Mouse (Mus musculus) embryonic facial prominence, embryonic 11.5 days (tissue): ENCODE measurements around the gene Man2a1. TPM values are rescaled to one million over a fixed set of nuclear protein-coding genes. Genes with fewer than 3 reads are reported as not detected.
A peak's percentile ranks its signal among the peaks of the same experiment; 100 is the strongest.
"Not testable (repeated sequence)": the region's sequence is repeated elsewhere in the genome, so short reads cannot be mapped to it uniquely, and the experiment has no call there.

Experiments used
- ATAC-seq: fragments of 200-750 bp; cut with Nextera tagmentation; replicated peaks from 2 replicates; pipeline ENCODE4 v1.8.0; 2017; ENCODE audit warnings: low read depth; ENCODE audit not compliant: insufficient number of reproducible peaks, low FRiP score, low TSS enrichment
- DNase-seq: peaks from one replicate; pipeline ENCODE4 v3.0.0-alpha.2; 2015; ENCODE audit warnings: low spot score
- H3K27ac ChIP-seq: fragments of 300-500 bp; sonication (generic); replicated peaks from 2 replicates; pipeline ENCODE4 v1.5.1; 2014; ENCODE audit warnings: mild to moderate bottlenecking, low read depth, low read length, control low read depth
- H3K27me3 ChIP-seq: fragments of 300-500 bp; sonication (generic); 2 replicates; pipeline ENCODE4 v1.6.1; 2014; ENCODE audit warnings: mild to moderate bottlenecking, low read length, moderate library complexity, mixed read lengths; ENCODE audit not compliant: control insufficient read depth, insufficient read depth
- H3K36me3 ChIP-seq: fragments of 300-500 bp; sonication (generic); replicated peaks from 2 replicates; pipeline ENCODE4 v1.6.1; 2014; ENCODE audit warnings: low read depth, mild to moderate bottlenecking, low read length, moderate library complexity, mixed read lengths; ENCODE audit not compliant: control insufficient read depth, insufficient read depth
- H3K4me1 ChIP-seq: fragments of 300-500 bp; sonication (generic); 2 replicates; pipeline ENCODE4 v1.6.1; 2014; ENCODE audit warnings: low read length, mixed read lengths; ENCODE audit not compliant: control insufficient read depth, insufficient read depth
- H3K4me2 ChIP-seq: fragments of 300-500 bp; sonication (generic); 2 replicates; pipeline ENCODE4 v1.6.1; 2014; ENCODE audit warnings: low read depth, mild to moderate bottlenecking, control low read depth, low read length, moderate library complexity
- H3K4me3 ChIP-seq: fragments of 300-500 bp; sonication (generic); 2 replicates; pipeline ENCODE4 v1.5.1; 2014; ENCODE audit warnings: low read depth, low read length, control low read depth
- H3K9ac ChIP-seq: fragments of 300-500 bp; sonication (generic); replicated peaks from 2 replicates; pipeline ENCODE4 v1.6.1; 2014; ENCODE audit warnings: mild to moderate bottlenecking, control low read depth, low read length
- H3K9me3 ChIP-seq: fragments of 300-500 bp; sonication (generic); replicated peaks from 2 replicates; pipeline ENCODE4 v1.6.1; 2016; ENCODE audit warnings: mild to moderate bottlenecking, low read length, inconsistent platforms, mixed read lengths; ENCODE audit not compliant: control insufficient read depth
- WGBS: fragments of 180-500 bp; shearing (Covaris S2); extraction: QIAGEN DNeasy Blood & Tissue Kit; methylation state at CpG from one replicate; pipeline ENCODE4 v1.1.7; 2014; 5-methylcytosine and 5-hydroxymethylcytosine counted together
- polyA plus RNA-seq: library from polyadenylated mRNA; unstranded; fragments of >200 nt; fragmentation: Nextera tagmentation; extraction: Ambion mirVana; gene quantifications from 2 replicates; pipeline ENCODE4 v1.2.1, GENCODE M21; 2014

The Man2a1 gene
- polyA plus RNA-seq, 1 experiment from 2014 or later, result 3.9 TPM

DNA sequence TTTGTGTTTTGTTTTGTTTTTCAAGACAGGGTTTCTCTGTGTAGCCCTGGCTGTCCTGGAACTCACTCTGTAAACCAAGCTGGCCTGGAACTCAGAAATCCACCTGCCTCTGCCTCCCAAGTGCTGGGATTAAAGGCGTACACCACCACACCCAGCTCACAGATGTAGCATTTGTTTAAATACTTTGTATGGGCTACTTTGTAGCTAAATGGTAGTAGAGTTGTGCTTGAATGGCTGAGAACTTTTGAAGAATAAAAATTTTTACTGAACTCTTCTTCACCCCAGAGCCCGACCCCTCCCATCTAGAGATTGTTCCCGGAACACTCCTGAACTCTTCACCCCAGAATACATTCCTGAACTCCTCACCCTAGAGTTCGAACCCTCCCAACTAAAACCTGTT is 162.1 kb downstream of the Man2a1 start:
- not testable (repeated sequence) for H3K27me3 ChIP-seq, H3K36me3 ChIP-seq, DNase-seq, H3K9ac ChIP-seq, H3K27ac ChIP-seq, H3K4me2 ChIP-seq, H3K4me3 ChIP-seq, ATAC-seq, H3K4me1 ChIP-seq, H3K9me3 ChIP-seq
- 91% methylated on average over 4 of the region's 4 CpGs for WGBS

DNA sequence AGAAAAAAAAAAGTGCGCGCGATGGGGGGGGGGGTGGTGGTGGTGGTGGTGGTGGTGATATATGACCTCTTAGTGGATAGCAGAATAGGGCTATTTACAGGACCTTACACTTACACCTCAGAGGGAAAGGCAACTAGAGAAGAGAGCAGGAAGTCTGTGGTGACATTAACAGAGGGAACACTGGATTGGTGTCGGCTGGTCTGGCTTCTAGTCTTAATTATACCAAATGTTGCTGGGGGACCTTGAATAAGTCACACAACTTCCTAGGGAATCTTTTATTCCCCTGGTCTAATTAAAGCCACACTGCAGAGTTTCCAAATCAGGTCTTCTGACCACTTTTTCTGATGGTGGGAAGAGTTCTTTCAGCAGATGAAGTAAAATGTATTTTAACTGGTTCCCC is 163.0 kb downstream of the Man2a1 start:
- no peak overlapping the region for H3K9ac ChIP-seq
- H3K27me3 ChIP-seq, result no peaks in the 10 kb centered on the region
- no peaks in the 10 kb centered on the region for H3K9me3 ChIP-seq
- ATAC-seq (no peak), DNase-seq (no peak)
- 78% methylated on average over 4 of the region's 4 CpGs for WGBS
- no peaks in the 10 kb centered on the region for H3K36me3 ChIP-seq
- no peak overlapping the region for H3K4me3 ChIP-seq
- no peak overlapping the region for H3K27ac ChIP-seq
- H3K4me1 ChIP-seq, result no peaks in the 10 kb centered on the region
- no peak overlapping the region for H3K4me2 ChIP-seq

DNA sequence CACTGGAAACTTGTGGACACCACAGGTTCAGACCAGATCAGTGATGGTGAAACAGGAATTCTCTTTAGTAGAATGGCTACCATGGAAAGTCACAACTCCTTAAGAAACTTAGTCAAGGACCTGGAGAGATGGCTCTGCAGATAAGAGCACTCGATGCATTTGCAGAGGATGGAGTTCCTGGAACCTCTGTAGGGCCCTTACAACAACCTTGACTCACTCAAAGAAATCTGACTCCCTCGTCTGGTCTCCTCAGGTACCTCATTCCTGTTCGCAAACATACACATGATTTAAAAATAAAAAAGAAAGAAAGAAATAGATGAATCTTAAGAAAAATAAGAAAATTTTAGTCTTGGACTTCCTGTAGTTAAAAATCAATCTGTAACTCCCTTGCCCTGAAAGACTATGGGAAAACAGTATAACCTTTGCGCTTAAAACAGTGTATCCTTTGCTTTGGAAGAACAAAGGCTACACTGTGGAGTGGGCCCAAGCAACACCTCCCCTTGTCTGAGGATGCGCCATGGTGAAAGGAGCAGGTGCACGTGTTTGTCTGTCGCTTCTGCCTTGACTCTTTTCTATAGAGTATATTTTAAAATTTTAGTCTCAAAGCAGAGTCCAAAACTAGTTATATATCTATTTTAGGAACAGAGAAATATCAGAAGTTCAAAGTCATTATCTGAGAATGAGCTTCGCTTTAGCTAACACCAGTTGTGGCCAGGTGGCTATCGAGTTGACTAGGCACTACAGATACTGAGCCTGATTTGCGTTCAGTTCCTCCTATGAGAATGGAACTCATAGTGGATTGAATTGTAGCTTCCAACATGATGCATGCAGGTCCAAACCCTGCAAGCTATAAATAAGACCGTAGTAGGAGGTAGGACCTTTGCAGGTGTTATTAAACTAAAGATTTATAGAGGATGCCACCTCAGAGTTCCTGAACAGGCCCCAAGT is 163.9 kb downstream of the Man2a1 start:
- H3K9ac ChIP-seq, result no peak overlapping the region
- no peak overlapping the region for H3K4me2 ChIP-seq
- WGBS, result 89% methylated on average over 11 of the region's 11 CpGs
- no peak overlapping the region for H3K27ac ChIP-seq
- no peak for ATAC-seq
- H3K27me3 ChIP-seq, result no peaks in the 10 kb centered on the region
- no peaks in the 10 kb centered on the region for H3K9me3 ChIP-seq
- no peaks in the 10 kb centered on the region for H3K36me3 ChIP-seq
- no peaks in the 10 kb centered on the region for H3K4me1 ChIP-seq
- no peak overlapping the region for H3K4me3 ChIP-seq
- no peak for DNase-seq

DNA sequence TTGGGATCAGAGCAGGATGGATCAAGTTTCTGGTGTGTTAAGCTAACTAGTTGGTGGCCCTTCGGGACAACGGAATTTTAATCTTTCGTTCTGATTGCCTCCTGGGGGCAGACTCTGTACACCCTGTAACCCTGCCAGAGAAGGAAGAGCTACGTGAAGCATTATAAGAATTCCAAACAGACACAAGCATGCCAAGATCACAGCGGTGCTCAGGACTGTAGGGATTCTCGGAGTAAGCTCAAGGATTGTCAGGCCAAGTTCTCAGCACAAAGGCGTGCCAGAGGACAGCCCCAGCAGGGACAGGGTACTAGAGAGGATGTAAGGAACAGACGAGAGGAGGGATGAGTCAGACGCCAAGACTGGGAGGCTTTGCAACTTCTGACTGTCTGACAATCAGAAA is 164.8 kb downstream of the Man2a1 start:
- Histone ChIP-seq H3K9me3 (no peaks in the 10 kb centered on the region), H3K27me3 (no peaks in the 10 kb centered on the region), H3K36me3 (no peaks in the 10 kb centered on the region), H3K4me1 (no peaks in the 10 kb centered on the region), H3K4me2 (no peak overlapping the region), H3K9ac (no peak overlapping the region), H3K4me3 (no peak overlapping the region), H3K27ac (no peak overlapping the region)
- no peak for ATAC-seq
- WGBS, result 43% methylated on average over 9 of the region's 9 CpGs
- no peak for DNase-seq

DNA sequence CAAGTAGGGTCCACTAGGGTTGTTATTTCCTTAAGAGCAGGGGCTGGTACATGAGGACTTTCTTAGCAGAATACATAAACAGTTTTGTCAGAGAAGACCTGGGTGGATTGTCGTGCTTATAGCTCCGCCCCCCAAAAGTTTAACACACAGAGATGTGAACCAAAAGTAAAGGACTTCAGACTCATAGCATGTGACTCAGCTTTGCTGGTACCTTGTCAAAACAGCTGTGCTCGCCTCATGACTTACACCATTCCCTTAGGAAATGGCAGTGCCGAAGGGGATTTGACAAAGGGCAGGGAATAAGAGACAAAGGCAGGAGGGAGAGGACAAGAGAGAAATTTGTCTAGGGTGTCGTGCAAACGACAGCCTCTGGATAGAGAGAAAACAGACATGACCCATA is 166.0 kb downstream of the Man2a1 start:
- 66% methylated on average over 6 of the region's 6 CpGs for WGBS
- no peaks in the 10 kb centered on the region for H3K4me1 ChIP-seq
- H3K4me2 ChIP-seq, result no peak overlapping the region
- H3K36me3 ChIP-seq, result no peaks in the 10 kb centered on the region
- H3K27ac ChIP-seq, result no peak overlapping the region
- DNase-seq, result no peak
- H3K9me3 ChIP-seq, result no peaks in the 10 kb centered on the region
- H3K4me3 ChIP-seq, result no peak overlapping the region
- no peaks in the 10 kb centered on the region for H3K27me3 ChIP-seq
- no peak overlapping the region for H3K9ac ChIP-seq
- ATAC-seq, result no peak

DNA sequence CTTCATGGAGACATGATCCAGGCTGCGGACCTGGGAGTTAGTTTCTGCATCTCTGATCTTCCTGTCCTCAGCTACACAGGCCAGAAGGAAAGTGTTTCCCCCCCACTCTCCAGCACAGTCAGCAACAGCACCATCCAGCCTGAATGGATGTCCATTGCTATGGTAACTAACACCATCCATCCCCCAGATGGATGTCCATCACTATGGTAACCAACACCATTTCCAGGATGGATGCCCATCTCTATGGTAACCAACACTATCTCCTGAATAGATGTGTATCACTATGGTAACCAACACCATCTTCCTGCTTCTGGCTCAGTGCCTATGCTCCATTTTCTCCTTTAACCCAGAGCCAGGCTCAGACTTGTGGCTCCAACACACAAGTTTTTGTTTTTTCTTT is 169.7 kb downstream of the Man2a1 start:
- DNase-seq (no peak), ATAC-seq (0 out of 2 replicates have a peak, but pooled peaks have one; percentile 48)
- WGBS, result 86% methylated on average over 1 of the region's 1 CpGs

DNA sequence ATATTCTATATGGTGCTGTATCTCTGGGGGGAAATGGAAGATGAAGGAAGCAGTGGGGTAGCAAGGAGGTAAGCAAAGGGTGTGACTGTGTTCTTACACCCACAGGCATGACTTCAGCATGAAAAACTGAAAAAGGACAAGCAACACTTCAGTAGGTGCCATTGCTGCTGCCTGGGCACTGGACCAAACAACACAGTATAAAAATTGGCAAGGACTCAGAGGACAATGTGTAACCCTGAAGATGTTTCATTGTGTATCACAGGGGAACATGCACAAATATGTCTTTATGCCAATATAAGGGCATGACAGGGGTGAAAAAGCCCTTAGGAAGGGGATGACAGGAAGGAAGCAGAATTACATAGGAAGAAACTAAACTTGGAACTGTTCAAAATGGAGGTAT is 172.1 kb downstream of the Man2a1 start:
- no peaks in the 10 kb centered on the region for H3K36me3 ChIP-seq
- no peaks in the 10 kb centered on the region for H3K4me1 ChIP-seq
- no peak overlapping the region for H3K9ac ChIP-seq
- no peak overlapping the region for H3K27ac ChIP-seq
- no peak overlapping the region for H3K4me2 ChIP-seq
- DNase-seq (no peak), ATAC-seq (no peak)
- no peaks in the 10 kb centered on the region for H3K27me3 ChIP-seq
- no peaks in the 10 kb centered on the region for H3K9me3 ChIP-seq
- H3K4me3 ChIP-seq, result no peak overlapping the region

More for the DNA sequence above, 169.7 kb downstream of the Man2a1 start:
- H3K27ac ChIP-seq, result no peak overlapping the region
- no peak overlapping the region for H3K4me3 ChIP-seq
- H3K4me2 ChIP-seq, result no peak overlapping the region
- no peaks in the 10 kb centered on the region for H3K27me3 ChIP-seq
- H3K36me3 ChIP-seq, result no peaks in the 10 kb centered on the region
- H3K9me3 ChIP-seq, result no peaks in the 10 kb centered on the region
- no peaks in the 10 kb centered on the region for H3K4me1 ChIP-seq
- no peak overlapping the region for H3K9ac ChIP-seq

DNA sequence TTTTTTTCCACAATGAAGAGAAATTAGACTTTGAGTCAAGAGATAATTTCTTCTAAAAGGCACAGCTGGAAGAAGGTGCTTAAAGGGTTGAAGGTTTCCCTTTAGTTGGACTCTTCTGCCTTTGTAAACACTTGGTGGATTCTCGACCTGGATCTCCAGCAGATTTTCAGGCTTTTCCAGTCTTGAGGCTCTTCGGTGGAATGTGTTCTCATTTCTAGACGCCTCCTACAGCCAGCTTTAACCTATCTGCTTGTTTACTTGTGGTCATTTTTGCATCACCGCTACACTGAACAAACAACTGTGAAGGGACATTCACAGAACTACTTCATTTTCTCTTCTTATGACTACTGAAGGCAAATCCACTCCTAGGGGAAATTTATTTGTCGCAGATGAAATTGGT is 173.7 kb downstream of the Man2a1 start:
- H3K27me3 ChIP-seq, result no peaks in the 10 kb centered on the region
- H3K36me3 ChIP-seq, result no peaks in the 10 kb centered on the region
- DNase-seq, result no peak
- 86% methylated on average over 5 of the region's 5 CpGs for WGBS
- no peak overlapping the region for H3K4me3 ChIP-seq
- no peak overlapping the region for H3K4me2 ChIP-seq
- H3K27ac ChIP-seq, result no peak overlapping the region
- no peaks in the 10 kb centered on the region for H3K4me1 ChIP-seq
- H3K9ac ChIP-seq, result no peak overlapping the region
- no peak for ATAC-seq
- no peaks in the 10 kb centered on the region for H3K9me3 ChIP-seq
